Mouse (Mus musculus) heart, adult 8-10 months (tissue): ENCODE measurements at regions not wholly inside any gene's neighbourhood (a gene's known extent, or its start where the extent isn't known, plus 50 kb on each side); places are given as distances from the start of the nearest gene placed in this dataset.

Experiments
- DNase-seq: peaks from one replicate; pipeline ENCODE4 v3.0.0; 2022; ENCODE audit warnings: low spot score

GRCm38 (mm10) chr1:35961923-35962322 is 106.3 kb upstream of the Hs6st1 start:
- no peak for DNase-seq

GRCm38 (mm10) chr1:35968489-35968888 is 99.7 kb upstream of the Hs6st1 start:
- DNase-seq, result no peak

- DNase-seq, result no peak
Observed at GRCm38 (mm10) chr1:35971435-35972189, 96.6 kb upstream of the Hs6st1 start.

GRCm38 (mm10) chr1:35972190-35972584 is 96.0 kb upstream of the Hs6st1 start:
- no peak for DNase-seq

- DNase-seq, result peak; percentile 42
Observed at GRCm38 (mm10) chr1:35973386-35973785, 94.8 kb upstream of the Hs6st1 start.

- DNase-seq, result no peak
Observed at GRCm38 (mm10) chr1:35975611-35976208, 92.5 kb upstream of the Hs6st1 start.

- no peak for DNase-seq
Observed at GRCm38 (mm10) chr1:35976528-35976927, 91.7 kb upstream of the Hs6st1 start.

- DNase-seq, result no peak
Observed at GRCm38 (mm10) chr1:35978116-35978515, 90.1 kb upstream of the Hs6st1 start.

GRCm38 (mm10) chr1:35978766-35979165 is 89.4 kb upstream of the Hs6st1 start:
- DNase-seq, result no peak

GRCm38 (mm10) chr1:35981226-35981625 is 87.0 kb upstream of the Hs6st1 start:
- no peak for DNase-seq

- no peak for DNase-seq
Observed at GRCm38 (mm10) chr1:35983361-35983760, 84.8 kb upstream of the Hs6st1 start.

GRCm38 (mm10) chr1:35985318-35985717 is 82.9 kb upstream of the Hs6st1 start:
- DNase-seq, result no peak

- DNase-seq, result no peak
Observed at GRCm38 (mm10) chr1:35986666-35987065, 81.5 kb upstream of the Hs6st1 start.

GRCm38 (mm10) chr1:35992227-35992909 is 75.8 kb upstream of the Hs6st1 start:
- no peak for DNase-seq

- no peak for DNase-seq
Observed at GRCm38 (mm10) chr1:35992937-35993336, 75.3 kb upstream of the Hs6st1 start.

- DNase-seq, result no peak
Observed at GRCm38 (mm10) chr1:35995691-35996090, 72.5 kb upstream of the Hs6st1 start.

- DNase-seq, result no peak
Observed at GRCm38 (mm10) chr1:36001319-36001718, 66.9 kb upstream of the Hs6st1 start.

GRCm38 (mm10) chr1:36001821-36002220 is 66.4 kb upstream of the Hs6st1 start:
- DNase-seq, result no peak

- DNase-seq, result no peak
Observed at GRCm38 (mm10) chr1:36003592-36003991, 64.6 kb upstream of the Hs6st1 start.

GRCm38 (mm10) chr1:36008598-36008997 is 59.6 kb upstream of the Hs6st1 start:
- DNase-seq, result no peak

- DNase-seq, result no peak
Observed at GRCm38 (mm10) chr1:36009010-36009619, 59.1 kb upstream of the Hs6st1 start.

- DNase-seq, result no peak
Observed at GRCm38 (mm10) chr1:36010151-36010550, 58.0 kb upstream of the Hs6st1 start.
